Mouse (Mus musculus) MEL (cell line): ENCODE measurements around the gene Spag7. TPM values are rescaled to one million over a fixed set of nuclear protein-coding genes. Genes with fewer than 3 reads are reported as not detected.

Experiments used
- DNase-seq: peaks from one replicate; pipeline ENCODE4 v3.0.0; 2011; ENCODE audit warnings: low read depth, low spot score
- H3K27ac ChIP-seq: 2 replicates; pipeline ENCODE4 v1.5.1; 2012; ENCODE audit warnings: low read depth, mild to moderate bottlenecking, control low read depth, low read length, moderate library complexity; ENCODE audit not compliant: control insufficient read depth
- H3K27me3 ChIP-seq, 2 experiments: fragments of 150-350 bp in 1 of 2; sonication (generic) in 1 of 2; 2 replicates each; pipeline ENCODE4 v1.6.1; 2012; ENCODE audit warnings: low read length in 2 of 2, mild to moderate bottlenecking in 2 of 2, improper control_type of control experiment in 1 of 2, moderate library complexity in 1 of 2; ENCODE audit not compliant: insufficient read depth in 2 of 2, control insufficient read depth in 1 of 2
- H3K36me3 ChIP-seq, 2 experiments: 2 replicates each; pipeline ENCODE4 v1.6.1; 2012 to 2014; ENCODE audit warnings: low read length in 2 of 2, improper control_type of control experiment in 1 of 2, inconsistent platforms in 1 of 2, mild to moderate bottlenecking in 1 of 2; ENCODE audit not compliant: insufficient read depth in 2 of 2, control insufficient read depth in 1 of 2
- H3K4me1 ChIP-seq, 2 experiments: fragments of 150-350 bp in 1 of 2; sonication (generic) in 1 of 2; 2 replicates each; pipeline ENCODE4 v1.6.1; 2012; ENCODE audit warnings: low read length in 2 of 2, improper control_type of control experiment in 1 of 2, mild to moderate bottlenecking in 1 of 2; ENCODE audit not compliant: insufficient read depth in 2 of 2, control insufficient read depth in 1 of 2
- H3K4me3 ChIP-seq, 2 experiments: fragments of 150-350 bp in 1 of 2; sonication (generic) in 1 of 2; 2 replicates each; pipeline ENCODE4 v1.5.1; 2012; ENCODE audit warnings: low read depth in 2 of 2, low read length in 2 of 2, mild to moderate bottlenecking in 2 of 2, moderate library complexity in 2 of 2, control low read depth in 1 of 2, improper control_type of control experiment in 1 of 2; ENCODE audit not compliant: control insufficient read depth in 1 of 2, insufficient read depth in 1 of 2
- H3K79me2 ChIP-seq: 2 replicates; pipeline ENCODE4 v1.6.1; 2012; ENCODE audit warnings: mild to moderate bottlenecking, low read length, moderate library complexity; ENCODE audit not compliant: control insufficient read depth, poor library complexity, insufficient read depth
- H3K9ac ChIP-seq: 2 replicates; pipeline ENCODE4 v1.6.1; 2012; ENCODE audit warnings: low read depth, mild to moderate bottlenecking, control low read depth, low read length, moderate library complexity; ENCODE audit not compliant: control insufficient read depth, poor library complexity, severe bottlenecking
- H3K9me3 ChIP-seq: fragments of 150-350 bp; sonication (generic); replicated peaks from 2 replicates; pipeline ENCODE4 v1.6.1; 2012; ENCODE audit warnings: mild to moderate bottlenecking, low read length, improper control_type of control experiment, moderate library complexity; ENCODE audit not compliant: insufficient read depth
- CHD1 ChIP-seq: IDR thresholded peaks from 2 replicates; pipeline ENCODE4 v1.6.1; 2012; ENCODE audit warnings: low read depth, mild to moderate bottlenecking, inconsistent platforms, low read length, improper control_type of control experiment
- CTCF ChIP-seq, 3 experiments: IDR thresholded peaks in 2 of 3; conservative IDR thresholded peaks in 1 of 3; 2 replicates each; pipeline ENCODE4 v1.5.1; 2011 to 2012; ENCODE audit warnings: low read length in 3 of 3, low read depth in 2 of 3, mild to moderate bottlenecking in 2 of 3, improper control_type of control experiment in 1 of 3, inconsistent platforms in 1 of 3, mixed read lengths in 1 of 3, moderate library complexity in 1 of 3; ENCODE audit not compliant: control insufficient read depth in 1 of 3, insufficient read depth in 1 of 3, poor library complexity in 1 of 3, severe bottlenecking in 1 of 3
- ELF1 ChIP-seq: IDR thresholded peaks from 2 replicates; pipeline ENCODE4 v1.6.1; 2014; ENCODE audit warnings: low read depth, mild to moderate bottlenecking, inconsistent platforms, low read length, improper control_type of control experiment, moderate library complexity
- GABPA ChIP-seq: IDR thresholded peaks from 2 replicates; pipeline ENCODE4 v1.6.1; 2012; ENCODE audit warnings: low read depth, mild to moderate bottlenecking, inconsistent platforms, low read length, improper control_type of control experiment, moderate library complexity
- GATA1 ChIP-seq: IDR thresholded peaks from 2 replicates; pipeline ENCODE4 v1.6.1; 2011; ENCODE audit warnings: low read depth, low read length, improper control_type of control experiment
- HCFC1 ChIP-seq: IDR thresholded peaks from 2 replicates; pipeline ENCODE4 v1.6.1; 2012; ENCODE audit warnings: low read depth, mild to moderate bottlenecking, inconsistent platforms, low read length, improper control_type of control experiment, moderate library complexity
- JUND ChIP-seq: IDR thresholded peaks from 2 replicates; pipeline ENCODE4 v1.6.1; 2011; ENCODE audit warnings: low read depth, mild to moderate bottlenecking, improper control_type of control experiment, low read length
- KAT2A ChIP-seq: conservative IDR thresholded peaks from 2 replicates; pipeline ENCODE4 v1.6.1; 2012; ENCODE audit warnings: low read depth, low read length, improper control_type of control experiment, inconsistent platforms
- MAFK ChIP-seq: IDR thresholded peaks from 2 replicates; pipeline ENCODE4 v1.6.1; 2011; ENCODE audit warnings: low read depth, mild to moderate bottlenecking, low read length, improper control_type of control experiment, borderline replicate concordance
- MEF2A ChIP-seq: IDR thresholded peaks from 2 replicates; pipeline ENCODE4 v1.6.1; 2014; ENCODE audit warnings: low read depth, mild to moderate bottlenecking, inconsistent platforms, low read length, improper control_type of control experiment; ENCODE audit not compliant: poor library complexity, insufficient replicate concordance, severe bottlenecking; ENCODE audit errors: extremely low read depth
- MXI1 ChIP-seq: IDR thresholded peaks from 2 replicates; pipeline ENCODE4 v1.6.1; 2011; ENCODE audit warnings: mild to moderate bottlenecking, low read depth, low read length, improper control_type of control experiment
- MYB ChIP-seq: IDR thresholded peaks from 2 replicates; pipeline ENCODE4 v1.6.1; 2011; ENCODE audit warnings: mild to moderate bottlenecking, low read depth, low read length, improper control_type of control experiment
- MYC ChIP-seq: IDR thresholded peaks from 2 replicates; pipeline ENCODE4 v1.6.1; 2011; ENCODE audit warnings: low read depth, mild to moderate bottlenecking, low read length, improper control_type of control experiment, moderate library complexity
- NRF1 ChIP-seq: IDR thresholded peaks from 2 replicates; pipeline ENCODE4 v1.6.1; 2014; ENCODE audit warnings: low read depth, mild to moderate bottlenecking, inconsistent platforms, low read length, improper control_type of control experiment, moderate library complexity; ENCODE audit not compliant: poor library complexity, insufficient read depth, severe bottlenecking
- POLR2AphosphoS2 ChIP-seq: IDR thresholded peaks from 2 replicates; pipeline ENCODE4 v1.6.1; 2011; ENCODE audit warnings: low read length, improper control_type of control experiment
- RAD21 ChIP-seq: IDR thresholded peaks from 2 replicates; pipeline ENCODE4 v1.6.1; 2011; ENCODE audit warnings: mild to moderate bottlenecking, low read depth, low read length, improper control_type of control experiment
- SIN3A ChIP-seq: IDR thresholded peaks from 2 replicates; pipeline ENCODE4 v1.6.1; 2012; ENCODE audit warnings: low read length, improper control_type of control experiment, inconsistent platforms
- SMC3 ChIP-seq: IDR thresholded peaks from 2 replicates; pipeline ENCODE4 v1.6.1; 2011; ENCODE audit warnings: low read depth, low read length, improper control_type of control experiment
- TAL1 ChIP-seq: IDR thresholded peaks from 2 replicates; pipeline ENCODE4 v1.6.1; 2012; ENCODE audit warnings: mild to moderate bottlenecking, inconsistent platforms, low read length, moderate library complexity, mixed read lengths
- TBP ChIP-seq: IDR thresholded peaks from 2 replicates; pipeline ENCODE4 v1.8.0; 2011; ENCODE audit warnings: low read depth, low read length, improper control_type of control experiment
- UBTF ChIP-seq: IDR thresholded peaks from 2 replicates; pipeline ENCODE4 v1.6.1; 2012; ENCODE audit warnings: low read depth, mild to moderate bottlenecking, inconsistent platforms, low read length, improper control_type of control experiment, moderate library complexity, borderline replicate concordance; ENCODE audit not compliant: insufficient read depth
- USF1 ChIP-seq: IDR thresholded peaks from 2 replicates; pipeline ENCODE4 v1.6.1; 2014; ENCODE audit warnings: low read depth, mild to moderate bottlenecking, inconsistent platforms, low read length, improper control_type of control experiment, moderate library complexity
- USF2 ChIP-seq, 2 experiments: IDR thresholded peaks; 2 replicates each; pipeline ENCODE4 v1.6.1; 2011 to 2012; ENCODE audit warnings: improper control_type of control experiment in 2 of 2, low read length in 2 of 2, borderline replicate concordance in 1 of 2, inconsistent platforms in 1 of 2, low read depth in 1 of 2, mild to moderate bottlenecking in 1 of 2; ENCODE audit not compliant: insufficient read depth in 1 of 2
- ZKSCAN1 ChIP-seq: IDR thresholded peaks from 2 replicates; pipeline ENCODE4 v1.6.1; 2012; ENCODE audit warnings: low read depth, mild to moderate bottlenecking, inconsistent platforms, low read length, improper control_type of control experiment, moderate library complexity
- ZNF384 ChIP-seq: IDR thresholded peaks from 2 replicates; pipeline ENCODE4 v1.6.1; 2012; ENCODE audit warnings: low read depth, mild to moderate bottlenecking, inconsistent platforms, low read length, improper control_type of control experiment
- polyA plus RNA-seq, 2 experiments: library from polyadenylated mRNA; stranded (reverse) in 1 of 2; unstranded in 1 of 2; fragments of >175 nt in 1 of 2; fragments of >200 nt in 1 of 2; gene quantifications; 2 replicates each; pipeline versions ENCODE4 v1.2.1 to v1.2.4; 2012; ENCODE audit warnings: low replicate concordance in 2 of 2, low read depth in 1 of 2; ENCODE audit not compliant: insufficient read length in 2 of 2, insufficient read depth in 1 of 2, missing spikeins in 1 of 2
- total RNA-seq: library from RNA; depleted of rRNA; stranded (reverse); fragments of 300-350 nt; gene quantifications from 2 replicates; pipeline ENCODE4 v1.2.3, GENCODE M21; 2012

The Spag7 gene
- total and polyA plus RNA-seq, 3 experiments: 76.4 to 99.6 TPM; not detected in 1

DNA sequence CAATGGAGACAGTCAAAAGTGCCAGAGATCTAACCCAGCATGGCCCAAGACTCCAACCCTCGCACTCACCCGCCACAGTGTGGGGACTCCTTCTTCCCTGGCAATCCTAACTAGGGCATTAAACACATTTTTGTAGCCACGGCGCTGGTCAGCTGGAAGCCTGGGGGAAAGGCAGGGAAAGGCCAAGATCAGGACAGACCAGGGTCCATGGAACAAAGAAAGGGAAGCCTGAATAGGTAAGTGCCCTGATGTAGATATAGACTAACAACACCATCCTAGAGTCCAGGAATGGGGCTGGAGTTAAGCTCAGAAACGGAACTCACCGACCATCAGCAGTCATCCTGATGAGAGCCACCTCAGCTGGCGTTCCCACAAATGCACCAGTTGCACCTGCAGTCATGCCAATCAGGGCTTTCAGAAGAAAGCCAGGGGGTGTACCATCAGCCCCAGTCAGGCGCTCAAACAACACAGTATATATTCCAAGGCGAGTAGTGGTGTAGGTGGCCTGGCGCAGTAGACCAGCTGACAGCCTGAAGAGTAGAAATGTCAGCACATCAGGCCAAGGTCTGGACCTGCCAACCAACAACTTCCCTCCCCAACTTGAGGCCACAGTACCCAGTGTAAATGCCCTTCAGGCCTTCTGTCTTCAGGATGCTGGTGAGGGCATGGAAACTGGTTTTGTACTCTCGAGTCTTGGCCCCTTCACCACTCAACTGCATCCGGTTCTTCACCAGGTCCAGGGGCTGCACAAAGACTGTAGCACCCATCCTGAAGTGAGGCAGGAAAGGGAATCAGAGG lies 23.6 kb downstream of the Spag7 start:
- Histone ChIP-seq H3K27ac (no peak overlapping the region), H3K4me3 (peak overlapping the region; percentile 56 to 70)
- DNase-seq: no peak

DNA sequence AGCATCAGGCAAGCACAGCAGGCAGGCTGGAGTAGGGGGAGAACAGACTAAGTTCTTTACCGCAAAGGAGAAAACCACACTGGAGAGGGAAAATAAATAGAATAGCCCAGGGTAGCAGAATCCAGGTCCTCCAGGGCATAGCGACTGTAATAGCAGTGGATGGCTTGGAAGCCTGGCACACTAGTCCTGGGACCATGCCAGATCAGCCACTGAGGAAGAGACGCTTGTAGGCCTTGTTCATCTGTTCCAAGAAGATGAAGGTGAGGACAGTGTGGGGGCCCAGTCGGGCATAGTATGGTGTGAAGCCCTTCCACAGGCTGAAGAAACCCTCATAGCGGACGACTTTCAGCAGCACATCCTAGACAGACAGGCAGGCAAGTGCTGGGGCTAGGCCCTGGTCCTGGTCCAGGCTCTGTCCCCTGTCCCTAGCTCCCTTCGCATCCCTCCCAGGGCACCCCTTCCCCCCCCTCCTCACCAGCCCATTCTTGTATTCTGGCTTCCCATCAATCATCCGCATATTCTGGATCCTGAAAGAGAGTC lies 24.6 kb downstream of the Spag7 start:
- no peak for DNase-seq
- H3K4me1 ChIP-seq: peaks cover 6 to 41% of the 10 kb centered on the region in 2 experiments
- H3K9ac ChIP-seq: no peak overlapping the region
- no peaks in the 10 kb centered on the region for H3K9me3 ChIP-seq
- H3K79me2 ChIP-seq: peaks cover 50% of the 10 kb centered on the region
- peaks cover 5 to 35% of the 10 kb centered on the region in 2 experiments for H3K36me3 ChIP-seq
- no peak overlapping the region for H3K4me3 ChIP-seq
- TF ChIP-seq HCFC1 (no peak), KAT2A (no peak), SIN3A (no peak), CHD1 (no peak), MAFK (no peak), RAD21 (no peak), TBP (no peak), NRF1 (no peak), MYB (no peak), ELF1 (no peak), CTCF (IDR thresholded peaks at IDR 0.05 in 2 of 3, conservative IDR thresholded peaks at IDR 0.05 in 1 of 3; ENCODE audit: control insufficient read depth in 1 of 3, insufficient read depth in 1 of 3, low read depth in 2 of 3, low read length in 3 of 3, poor library complexity in 1 of 3, severe bottlenecking in 1 of 3) (no peak), POLR2AphosphoS2 (no peak), USF2 (IDR thresholded peaks at IDR 0.05; ENCODE audit: borderline replicate concordance in 1 of 2, insufficient read depth in 1 of 2, low read depth in 1 of 2, low read length in 2 of 2) (no peak), SMC3 (no peak), MYC (no peak), ZNF384 (no peak), MXI1 (no peak), GATA1 (no peak)
- H3K27ac ChIP-seq: no peak overlapping the region
- no peaks in the 10 kb centered on the region for H3K27me3 ChIP-seq

More for the DNA sequence above, 23.6 kb downstream of the Spag7 start:
- peaks cover 47% of the 10 kb centered on the region for H3K79me2 ChIP-seq
- TF ChIP-seq USF1 (no peak), MYC (no peak), ZKSCAN1 (no peak), TAL1 (no peak), SIN3A (no peak), USF2 (IDR thresholded peaks at IDR 0.05; ENCODE audit: borderline replicate concordance in 1 of 2, insufficient read depth in 1 of 2, low read depth in 1 of 2, low read length in 2 of 2) (no peak), MAFK (no peak), POLR2AphosphoS2 (no peak), GABPA (no peak), MXI1 (no peak), JUND (no peak), UBTF (no peak), RAD21 (no peak), MEF2A (no peak)
- TF ChIP-seq, all 39 proteins: peak for 0
- peaks cover 10 to 40% of the 10 kb centered on the region in 2 experiments for H3K4me1 ChIP-seq
- peaks cover 9 to 36% of the 10 kb centered on the region in 2 experiments for H3K36me3 ChIP-seq
- H3K27me3 ChIP-seq: no peaks in the 10 kb centered on the region
- no peaks in the 10 kb centered on the region for H3K9me3 ChIP-seq
- H3K9ac ChIP-seq: peak overlapping the region; percentile 80
